Mouse (Mus musculus) G1E (cell line): ENCODE data around the gene March6. TPM values are rescaled to one million over a fixed set of nuclear protein-coding genes. Genes with fewer than 3 reads are reported as not detected.

Experiments
- ATAC-seq: 2 replicates; pipeline ENCODE4 v1.8.0; 2016; ENCODE audit warnings: mild to moderate bottlenecking; ENCODE audit not compliant: insufficient number of reproducible peaks, poor library complexity, low FRiP score, severe bottlenecking; ENCODE audit errors: extremely low read depth
- DNase-seq: peaks from one replicate; pipeline ENCODE4 v3.0.0; 2012; ENCODE audit warnings: low spot score
- H3K27me3 ChIP-seq: 2 replicates; pipeline ENCODE4 v1.6.1; 2012; ENCODE audit warnings: mild to moderate bottlenecking, low read length, inconsistent platforms; ENCODE audit not compliant: insufficient read depth
- H3K36me3 ChIP-seq: replicated peaks from 2 replicates; pipeline ENCODE3; 2012; ENCODE audit warnings: mild to moderate bottlenecking, inconsistent platforms
- H3K4me1 ChIP-seq: 2 replicates; pipeline ENCODE4 v1.6.1; 2012; ENCODE audit warnings: low read depth, low read length, inconsistent platforms, mixed read lengths; ENCODE audit not compliant: insufficient read depth
- H3K4me3 ChIP-seq: 2 replicates; pipeline ENCODE4 v1.5.1; 2012; ENCODE audit warnings: low read depth, mild to moderate bottlenecking, inconsistent platforms, low read length, moderate library complexity, mixed read lengths
- H3K9me3 ChIP-seq: replicated peaks from 2 replicates; pipeline ENCODE4 v1.6.1; 2012; ENCODE audit warnings: inconsistent platforms
- CTCF ChIP-seq: IDR thresholded peaks from 2 replicates; pipeline ENCODE4 v1.5.1; 2012; ENCODE audit warnings: low read depth, low read length, inconsistent platforms, mixed read lengths
- GATA1 ChIP-seq: IDR thresholded peaks from 2 replicates; pipeline ENCODE4 v1.6.1; 2012; ENCODE audit warnings: borderline replicate concordance, low read length, inconsistent platforms, mixed read lengths
- GATA2 ChIP-seq: IDR thresholded peaks from 2 replicates; pipeline ENCODE4 v1.6.1; 2012; ENCODE audit warnings: low read depth, low read length, inconsistent platforms, borderline replicate concordance
- polyA plus RNA-seq: library from polyadenylated mRNA; stranded (reverse); fragments of >175 nt; gene quantifications from 2 replicates; pipeline ENCODE4 v1.2.3, GENCODE M21; 2012
- total RNA-seq, 2 experiments: library from RNA; stranded (forward) in 1 of 2; stranded (reverse) in 1 of 2; fragments of 200-1000 nt in 1 of 2; fragments of >200 nt in 1 of 2; fragmentation: Nextera tagmentation in 1 of 2; gene quantifications; 2 replicates each; pipeline ENCODE4 v1.2.3; 2014 to 2017

The March6 gene
- total and polyA plus RNA-seq, 3 experiments, result 44.3 to 64.9 (median 61.1) TPM

DNA sequence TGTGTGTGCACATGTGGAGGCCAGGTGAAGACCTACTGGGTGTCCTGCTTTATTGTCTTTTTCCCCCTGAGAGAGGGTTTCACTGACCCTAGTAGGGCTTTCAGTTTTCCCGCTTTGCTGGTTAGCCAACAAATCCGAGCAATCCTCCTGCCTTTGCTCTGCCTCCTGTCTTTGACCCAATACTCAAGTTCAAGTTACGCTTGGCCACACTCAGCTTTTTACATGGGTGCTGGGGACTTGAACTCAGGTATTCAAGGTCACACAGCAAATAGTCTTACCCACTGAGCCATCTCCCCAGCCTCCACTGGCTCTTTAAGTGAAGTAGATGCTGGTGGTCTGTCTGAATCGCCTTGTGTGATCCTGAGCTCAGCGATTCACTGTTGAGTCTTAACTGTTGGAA, 124.0 kb downstream of the March6 start:
- peaks cover 48% of the 10 kb centered on the region for H3K4me1 ChIP-seq
- DNase-seq, result no peak
- H3K9me3 ChIP-seq, result no peaks in the 10 kb centered on the region
- H3K4me3 ChIP-seq, result no peak overlapping the region
- H3K27me3 ChIP-seq, result peaks cover 26% of the 10 kb centered on the region
- no peaks in the 10 kb centered on the region for H3K36me3 ChIP-seq
- ATAC-seq, result no peak
- TF ChIP-seq GATA1 (no peak), GATA2 (no peak), CTCF (no peak)

Other genes starting within 250 kb of the March6 start
- not detected in 2 replicates for gene Ankrd33b, start 163.3 kb downstream of the March6 start, total RNA-seq (2014; fragmentation: Nextera tagmentation)
- 0.11 and 0.23 TPM in 2 replicates for gene Ankrd33b, start 163.3 kb downstream of the March6 start, total RNA-seq (2017)
- gene Ankrd33b, start 163.3 kb downstream of the March6 start, polyA plus RNA-seq, result not detected in 2 replicates
- gene Ropn1l, start 77.3 kb downstream of the March6 start, total RNA-seq (2014; fragmentation: Nextera tagmentation), result 0.90 TPM in 1 of 2 replicates, not detected in the other
- gene Ropn1l, start 77.3 kb downstream of the March6 start, total RNA-seq (2017), result 1.1 and 3.8 TPM in 2 replicates
- 1.4 and 1.5 TPM in 2 replicates for gene Ropn1l, start 77.3 kb downstream of the March6 start, polyA plus RNA-seq
- not detected in 2 replicates for gene Cmbl, start 34.3 kb upstream of the March6 start, total RNA-seq (2014; fragmentation: Nextera tagmentation)
- gene Cmbl, start 34.3 kb upstream of the March6 start, total RNA-seq (2017), result not detected in 2 replicates
- gene Cmbl, start 34.3 kb upstream of the March6 start, polyA plus RNA-seq, result not detected in 2 replicates
- gene Cct5, start 70.8 kb upstream of the March6 start, total RNA-seq (2014; fragmentation: Nextera tagmentation), result 548 and 555 TPM in 2 replicates
- gene Cct5, start 70.8 kb upstream of the March6 start, total RNA-seq (2017), result 481 and 497 TPM in 2 replicates
- 44.6 and 46.6 TPM in 2 replicates for gene Cct5, start 70.8 kb upstream of the March6 start, polyA plus RNA-seq
- gene Fam173b, start 70.8 kb upstream of the March6 start, total RNA-seq (2014; fragmentation: Nextera tagmentation), result 6.8 and 12.8 TPM in 2 replicates
- gene Fam173b, start 70.8 kb upstream of the March6 start, total RNA-seq (2017), result 6.6 and 11.3 TPM in 2 replicates
- gene Fam173b, start 70.8 kb upstream of the March6 start, polyA plus RNA-seq, result 2.8 and 3.1 TPM in 2 replicates